Mouse (Mus musculus) ovary, postnatal 14 days (tissue): Measurements from ENCODE around the gene Helq.

Experiments used
- DNase-seq: peaks from one replicate; pipeline ENCODE4 v3.0.0; 2022; ENCODE audit warnings: low spot score

The Helq gene

DNA sequence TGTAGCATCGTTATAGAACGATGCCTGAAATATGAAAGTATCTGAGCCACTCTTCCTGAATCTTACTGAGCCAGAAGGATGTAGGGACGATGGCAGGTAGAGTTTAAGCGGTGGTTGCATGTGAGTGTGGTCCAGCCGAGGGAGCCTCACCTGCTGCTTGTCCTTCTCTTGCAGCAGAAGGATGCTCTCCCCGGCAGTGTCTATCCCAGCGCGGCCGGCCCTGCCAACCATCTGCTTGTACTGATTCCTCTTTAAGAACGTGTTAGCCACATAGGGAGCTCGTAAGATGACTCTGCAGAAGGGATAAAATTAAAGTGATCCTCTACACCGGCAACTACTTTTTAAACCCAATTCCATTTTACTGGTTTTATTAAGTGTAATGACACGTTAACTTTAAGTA lies 19.4 kb downstream of the Helq start:
- DNase-seq: no peak

DNA sequence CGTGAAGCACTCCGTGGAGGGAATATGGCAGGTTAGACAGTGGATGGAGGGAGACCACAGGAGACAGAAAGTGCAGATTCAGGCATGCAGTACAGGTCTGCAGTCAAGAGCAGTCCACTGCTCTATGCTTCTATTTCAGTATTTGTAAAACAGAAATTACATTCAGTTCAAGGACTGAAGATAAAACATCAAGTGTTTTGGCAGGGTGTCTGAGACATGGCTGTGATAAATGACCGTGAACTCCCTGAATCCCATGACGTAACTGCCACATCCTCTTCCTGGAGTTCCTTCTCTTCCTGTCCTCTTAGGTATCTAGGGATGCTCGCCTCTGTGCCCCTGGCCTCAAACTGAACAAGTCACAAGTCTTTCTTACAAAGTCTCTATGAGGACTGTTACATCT lies 21.5 kb downstream of the Helq start:
- no peak for DNase-seq

DNA sequence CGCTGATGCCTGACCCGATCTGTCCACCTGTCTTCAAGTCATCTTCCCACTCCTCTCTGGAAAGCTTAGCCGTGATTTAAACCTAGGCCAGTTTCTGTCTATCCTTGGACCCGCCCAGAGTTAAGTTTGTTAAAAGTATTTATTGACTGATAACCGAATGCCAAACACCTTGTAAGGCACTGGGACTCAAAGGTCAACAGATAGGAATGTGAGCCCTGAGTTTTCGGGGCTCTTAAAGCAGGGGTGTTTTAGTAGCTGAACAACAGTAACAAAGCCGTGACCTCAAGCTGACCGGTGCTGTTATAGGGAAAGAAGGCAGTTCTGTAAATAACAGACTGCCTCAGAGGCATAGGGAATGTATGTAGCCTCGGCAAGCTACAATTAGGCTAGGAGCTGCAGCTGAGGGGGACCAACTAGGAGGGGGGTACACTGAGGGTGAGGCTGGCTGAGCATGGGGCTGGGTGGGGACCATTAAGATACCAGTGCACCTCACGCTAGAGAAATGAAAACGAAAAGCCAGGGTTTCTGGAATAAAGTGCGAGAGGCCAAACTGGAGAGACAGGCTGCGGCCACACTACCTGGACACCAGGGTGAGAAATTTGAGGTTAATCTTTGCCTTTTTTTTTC lies 22.5 kb downstream of the Helq start:
- DNase-seq: no peak

DNA sequence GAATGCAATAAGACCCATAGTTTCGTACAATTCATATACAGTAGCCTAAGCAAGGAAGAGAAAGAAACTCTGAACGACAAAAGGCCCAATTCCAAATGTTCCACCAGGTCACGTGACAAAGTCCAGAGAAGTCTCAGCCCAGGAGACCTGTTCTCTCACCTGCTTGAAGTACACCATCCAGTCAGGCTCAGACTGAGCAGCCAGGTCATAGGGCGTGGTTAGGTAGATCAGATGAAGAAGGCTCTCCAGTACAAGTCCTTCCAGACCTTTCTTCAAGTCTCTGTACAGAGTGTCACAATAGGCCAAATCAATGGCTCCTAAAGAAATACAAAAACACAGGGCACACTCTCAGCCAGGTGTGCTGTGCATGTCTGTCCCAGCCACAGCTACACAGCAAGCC lies 26.8 kb downstream of the Helq start:
- DNase-seq: no peak

DNA sequence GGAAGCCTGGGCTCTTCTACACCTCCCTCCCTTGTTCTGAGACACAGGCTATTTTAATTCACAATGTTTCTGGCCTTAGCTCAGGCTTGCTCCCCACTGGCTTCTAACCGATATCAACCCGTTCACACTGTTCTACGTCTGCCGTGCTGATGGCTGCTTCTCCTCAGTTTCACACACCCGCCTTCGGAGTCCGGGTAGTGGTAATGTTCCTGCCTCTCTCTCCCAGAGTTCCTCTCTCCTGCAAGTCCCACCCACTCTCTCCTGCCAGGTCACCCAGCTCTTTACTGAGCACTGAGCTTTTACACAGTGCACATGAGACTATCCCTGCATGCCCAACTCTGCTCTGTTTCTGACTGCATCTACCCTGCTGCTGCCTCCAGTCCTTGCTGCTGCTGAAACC lies 32.4 kb downstream of the Helq start:
- no peak for DNase-seq

DNA sequence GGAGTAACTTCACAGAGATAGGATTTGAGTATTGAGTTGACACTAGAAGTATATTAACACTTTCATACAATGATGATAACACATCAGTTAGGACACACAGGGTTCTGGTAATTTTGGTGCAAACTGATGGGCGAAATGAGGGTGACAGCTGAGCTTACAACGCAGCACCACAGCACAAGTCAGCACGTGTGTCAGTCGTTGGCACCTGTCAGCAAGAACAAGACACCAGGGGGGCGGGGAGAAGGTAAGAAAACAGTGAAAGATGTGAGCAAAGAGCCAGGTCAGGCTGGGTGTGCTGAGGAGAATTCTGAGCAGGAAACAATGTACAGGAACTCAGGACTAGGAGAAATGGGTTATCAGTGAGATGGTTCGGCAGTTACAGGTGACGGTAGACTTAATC lies 36.7 kb downstream of the Helq start:
- DNase-seq: no peak

DNA sequence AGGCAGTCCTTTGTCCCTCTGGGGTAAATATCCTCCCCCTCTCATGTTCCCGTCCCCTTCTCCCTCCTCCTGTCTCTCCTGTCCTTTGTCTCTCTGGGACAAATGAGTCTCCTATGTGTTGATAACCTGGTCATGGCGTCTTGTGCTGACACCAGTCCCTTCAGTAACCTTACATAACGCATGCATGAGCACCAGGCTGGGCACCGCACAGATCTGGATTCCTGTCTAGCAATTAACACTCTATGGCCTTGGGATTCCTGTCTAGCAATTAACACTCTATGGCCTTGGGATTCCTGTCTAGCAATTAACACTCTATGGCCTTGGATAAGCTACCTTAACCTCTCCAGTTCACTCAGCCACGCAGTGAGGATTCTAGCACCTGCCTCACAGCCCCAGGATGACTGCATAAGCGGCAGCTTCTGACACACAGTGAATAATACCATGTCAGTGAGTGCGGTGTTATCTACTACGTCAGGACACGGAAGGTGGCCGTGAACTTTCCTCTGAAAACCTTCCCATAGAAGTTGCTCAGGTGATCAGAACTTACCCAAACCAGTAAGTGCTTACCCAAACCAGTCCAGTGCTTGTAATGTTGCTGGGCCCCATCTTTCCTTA lies 38.2 kb downstream of the Helq start:
- DNase-seq: no peak

DNA sequence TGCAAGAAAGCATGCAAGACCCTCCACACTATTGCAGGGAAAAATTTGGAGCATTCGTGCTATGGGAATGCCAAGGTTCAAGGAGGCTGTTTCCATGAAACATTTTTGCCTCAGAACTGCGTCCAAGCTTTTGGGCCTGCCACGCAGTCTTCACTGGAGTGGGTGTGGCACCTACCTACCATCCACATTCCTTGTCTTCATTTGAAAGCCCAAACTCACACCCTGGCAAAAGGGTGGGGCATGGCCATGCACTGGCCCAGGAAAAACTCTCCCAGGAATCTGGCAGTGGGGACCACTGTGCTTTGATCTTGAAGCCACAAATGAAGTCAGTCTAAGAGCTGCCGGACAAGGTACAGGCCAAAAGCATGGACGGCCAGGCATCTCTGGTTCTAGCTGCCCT lies 40.3 kb downstream of the Helq start:
- no peak for DNase-seq

DNA sequence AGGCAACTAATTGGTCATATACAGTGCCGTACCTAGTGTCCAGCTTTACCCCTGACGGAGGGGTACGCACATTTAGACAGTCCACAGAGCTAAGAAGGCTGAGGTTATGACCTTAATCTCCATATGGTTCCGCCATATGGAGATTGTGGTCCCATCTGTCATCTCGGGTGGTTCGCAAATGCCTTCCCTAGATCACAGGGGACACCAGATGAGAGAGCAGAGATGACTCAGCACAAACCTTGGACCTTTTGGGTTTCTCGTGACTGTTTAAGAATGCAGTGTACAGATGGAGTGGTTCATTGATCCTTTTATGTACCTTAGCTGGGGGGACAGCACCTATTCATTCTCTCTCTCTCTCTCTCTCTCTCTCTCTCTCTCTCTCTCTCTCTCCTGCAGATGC lies 45.0 kb downstream of the Helq start:
- no peak for DNase-seq

DNA sequence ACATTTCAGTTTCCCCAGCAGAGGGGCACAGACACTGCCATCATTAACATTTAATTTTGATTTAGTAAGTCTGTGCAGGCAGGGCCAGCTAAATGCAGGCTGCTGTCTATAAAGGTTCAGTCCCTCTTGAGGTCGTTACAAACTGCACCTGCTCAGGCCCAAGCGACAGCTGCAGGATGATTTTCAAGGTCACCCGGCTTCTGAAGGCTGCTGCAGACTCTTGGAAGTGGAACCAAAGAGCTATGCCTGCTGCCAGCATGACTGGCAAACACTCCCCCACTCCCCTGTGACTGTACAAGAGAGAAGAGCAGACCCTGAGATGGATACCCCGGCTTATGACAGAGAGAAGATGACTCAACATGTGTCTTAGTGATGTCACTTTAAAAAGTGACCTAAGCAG lies 46.7 kb downstream of the Helq start:
- no peak for DNase-seq

DNA sequence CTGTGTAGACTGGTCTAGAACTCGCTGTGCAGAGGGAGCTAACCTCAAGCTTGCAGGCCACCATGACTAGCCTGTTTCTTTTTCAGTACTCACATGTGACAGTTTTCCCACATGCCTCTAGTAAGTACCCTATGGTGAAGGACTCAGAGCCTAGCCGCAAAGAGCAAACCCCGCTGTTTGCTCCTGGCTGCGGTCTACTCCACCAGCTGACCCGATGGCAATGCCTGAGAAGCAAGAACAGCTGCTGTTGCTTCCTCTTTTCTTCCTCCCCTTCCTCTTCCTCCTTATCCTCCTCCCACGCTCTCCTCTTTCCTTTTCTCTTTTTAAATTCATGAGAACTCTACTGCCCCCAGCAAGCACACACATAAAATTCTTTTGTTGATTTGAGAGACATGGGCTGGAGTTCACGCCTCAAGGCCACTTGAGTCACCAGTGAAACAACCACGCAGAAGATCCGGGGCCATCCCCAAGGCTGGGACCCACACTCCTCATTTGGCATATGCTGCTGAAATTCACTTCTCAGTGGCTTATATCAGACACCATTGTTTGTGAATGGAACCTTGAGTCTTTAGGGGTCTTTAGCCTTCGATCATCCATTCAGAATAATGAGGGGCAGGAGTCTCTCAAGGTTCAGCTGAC lies 47.7 kb downstream of the Helq start:
- DNase-seq: no peak

DNA sequence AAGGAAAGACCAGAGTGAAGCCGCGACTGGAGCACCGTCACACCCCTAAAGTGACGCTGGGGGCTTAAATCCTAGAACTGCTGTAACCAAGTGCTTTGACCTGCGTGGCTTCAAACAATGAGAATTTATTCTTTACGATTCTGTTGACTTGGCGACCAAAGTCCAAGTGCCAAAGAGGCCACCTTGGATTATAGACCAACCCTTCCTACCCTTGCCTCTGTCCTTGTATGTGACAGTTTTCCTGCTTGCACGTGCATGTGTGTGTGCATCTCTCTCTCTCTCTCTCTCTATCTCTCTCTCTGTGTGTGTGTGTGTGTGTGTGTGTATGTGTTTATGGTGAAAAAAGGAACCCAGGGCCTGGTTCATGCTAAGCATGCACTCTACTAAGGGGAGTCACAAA lies 59.6 kb downstream of the Helq start:
- no peak for DNase-seq

DNA sequence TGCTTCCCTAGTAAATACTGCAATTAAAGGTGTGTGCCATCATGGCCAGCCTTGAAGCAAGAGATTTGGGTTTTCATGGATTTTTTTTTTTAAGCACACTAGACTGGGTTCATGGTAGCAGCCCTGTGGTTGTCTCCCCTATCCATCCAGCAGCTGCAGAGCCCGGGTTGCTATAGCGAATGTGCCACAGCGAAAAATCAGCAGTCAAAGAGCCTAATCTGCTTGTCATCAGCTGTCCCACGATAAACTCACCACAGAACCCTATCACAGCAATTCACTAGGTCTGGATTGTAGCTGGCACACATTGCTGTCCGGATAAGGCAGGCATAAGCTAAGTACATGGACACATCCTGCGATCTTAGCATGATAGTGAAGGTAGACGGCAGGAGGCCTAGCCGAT lies 61.5 kb downstream of the Helq start:
- DNase-seq: no peak

DNA sequence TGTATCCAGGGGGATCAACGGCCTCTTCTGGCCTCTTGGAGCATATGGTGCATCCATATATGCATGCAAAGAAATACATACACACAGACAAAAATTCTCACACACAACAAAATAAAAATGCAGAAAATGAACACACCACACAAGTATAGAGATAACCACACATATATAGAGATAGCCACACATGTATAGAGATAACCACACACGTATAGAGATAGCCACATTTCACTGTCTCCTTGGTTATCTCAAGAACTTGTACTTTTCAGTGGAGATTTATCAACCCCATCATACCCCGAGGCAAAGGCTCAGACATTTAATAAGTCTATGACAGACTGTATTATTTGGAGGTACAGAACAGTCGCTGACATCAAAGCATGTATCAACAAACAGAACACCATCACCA lies 63.9 kb downstream of the Helq start:
- DNase-seq: no peak

DNA sequence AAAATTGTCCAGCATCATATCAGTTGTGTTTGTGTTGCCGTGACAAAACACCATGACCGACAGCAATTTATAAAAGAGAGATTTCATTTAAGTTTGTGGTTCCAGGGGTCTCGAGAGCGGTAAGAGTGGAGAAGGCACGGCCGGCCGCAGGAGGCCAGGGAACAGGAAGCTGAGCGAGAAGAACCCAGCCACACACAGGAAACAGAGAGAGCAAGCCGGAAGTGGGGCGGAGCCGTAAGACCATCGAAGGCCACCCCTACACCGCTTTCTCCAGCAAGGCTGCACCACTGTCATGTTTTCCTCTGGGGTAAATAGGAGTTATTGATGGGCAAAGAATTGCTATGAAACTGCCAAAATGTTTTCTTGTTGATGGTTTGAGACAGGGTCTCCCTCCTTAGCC lies 69.6 kb downstream of the Helq start:
- DNase-seq: no peak

DNA sequence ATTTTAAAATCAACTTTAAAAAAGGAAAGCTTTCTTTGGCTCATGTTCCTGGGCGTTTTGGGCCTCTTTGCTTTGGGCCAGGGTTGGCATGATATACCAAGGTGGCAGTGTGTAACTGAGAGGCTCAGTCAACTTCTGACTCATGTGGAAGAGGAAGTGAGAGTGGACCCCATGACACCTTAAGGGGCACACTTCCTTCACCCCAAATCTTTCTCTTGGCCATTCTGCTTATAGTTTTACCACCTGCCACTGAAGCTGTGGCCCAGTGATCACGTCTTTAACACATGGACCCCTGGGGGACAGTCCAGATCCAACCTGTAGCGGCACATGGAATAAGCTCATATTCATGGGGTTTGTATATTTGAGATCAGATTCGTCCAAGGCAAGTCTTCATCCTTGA lies 72.4 kb downstream of the Helq start:
- DNase-seq: no peak

DNA sequence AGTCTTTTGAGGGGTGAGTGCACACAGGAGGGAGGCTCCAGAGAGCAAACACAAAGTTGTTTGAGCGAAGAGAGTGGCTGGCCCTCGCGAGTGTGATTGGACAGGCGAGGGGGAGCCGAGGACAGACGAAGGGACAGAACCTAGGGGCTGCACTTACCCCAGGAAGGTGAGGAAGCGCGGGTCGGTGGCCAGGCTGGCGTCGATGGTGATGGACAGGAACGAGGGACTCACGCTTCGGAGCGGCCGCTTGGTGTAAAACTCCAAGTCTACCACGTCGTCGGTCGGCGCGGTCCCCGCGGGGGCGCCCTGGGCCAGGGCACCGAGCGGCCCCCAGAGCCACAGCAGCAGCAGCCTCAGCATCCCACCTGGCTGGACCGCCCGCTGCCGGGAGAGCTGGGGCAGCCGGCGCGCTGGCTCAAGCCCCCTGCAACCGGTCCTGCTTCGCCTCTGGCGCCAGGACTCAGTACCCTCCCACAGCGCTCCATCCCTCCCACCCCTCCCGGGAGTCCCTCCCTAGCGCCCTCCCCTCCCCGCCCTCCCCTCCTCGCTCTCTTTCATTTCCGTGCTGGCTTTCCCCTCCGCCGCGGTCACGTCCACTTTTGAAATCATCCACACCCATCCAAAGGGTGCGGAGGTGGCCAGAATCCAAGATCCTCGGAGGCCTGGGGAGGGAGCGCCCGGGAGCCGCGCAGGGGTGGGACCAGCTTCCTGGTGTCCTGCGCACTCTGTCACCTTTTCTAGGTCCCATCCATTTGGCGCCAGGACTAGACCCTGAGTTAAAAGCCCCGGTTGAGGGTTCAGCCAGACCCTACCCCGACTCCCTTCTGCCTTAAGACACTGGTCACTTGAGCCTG lies 78.9 kb downstream of the Helq start, which contains the start of gene Hpse:
Hpse (minus strand) TSS at position 482 of the 854 bp plus-strand sequence.
- DNase-seq: peak; percentile 25

DNA sequence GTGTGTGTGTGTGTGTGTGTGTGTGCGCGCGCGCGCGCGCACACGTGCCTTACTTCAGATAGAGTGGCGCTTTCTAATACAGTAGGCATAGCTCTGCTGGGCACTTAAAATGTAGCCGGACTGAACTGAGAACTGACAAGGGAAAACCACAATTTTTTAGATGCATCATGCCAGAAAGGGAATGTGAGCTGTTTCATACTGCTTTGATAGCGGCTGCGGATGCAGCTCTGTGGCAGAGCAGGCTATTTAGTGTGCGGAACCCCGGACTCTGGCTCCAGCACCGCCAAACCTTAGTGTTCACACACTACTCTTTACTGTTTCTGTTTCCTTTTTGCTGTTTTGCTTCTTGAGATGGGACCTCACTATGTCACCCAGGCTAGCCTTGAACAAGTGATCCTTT lies 81.6 kb downstream of the Helq start:
- no peak for DNase-seq
